7 mouse cellular contexts compared by ENCODE assay signal in genomic region chr8:20121391-20121909, GRCm38 (mm10).
DNase-seq lines count a peak whose midpoint lies in the region; ATAC-seq and TF ChIP-seq lines count a peak whose summit lies in the region.
"Not testable (repeated sequence)": the region's sequence is repeated elsewhere in the genome, so short reads cannot be mapped to it uniquely, and the experiment has no call there.

No protein-coding gene starts in this region.

- peak; percentile 2 for DNase-seq in CD4-positive helper T cell, adult 2 months (ENCODE audit: low read depth, low spot score)
- peak; percentile 4 for DNase-seq in adipocyte (ENCODE audit: low spot score)
- peak; percentile 7 to 10 for DNase-seq in cerebellum, postnatal 25 days
- peak; percentile 90 for DNase-seq in heart, adult 11 months
- DNase-seq in kidney, postnatal 10 days = peak; percentile 7
- DNase-seq in liver, postnatal 0 days = peak; percentile 11
- DNase-seq in right cerebral cortex, postnatal 4 days = peak; percentile 2

- not testable (repeated sequence) for H3K27me3 ChIP-seq in liver, postnatal 0 days (ENCODE audit: insufficient read depth, low read length)

- TF ChIP-seq EP300 in liver, postnatal 0 days (IDR thresholded peaks at IDR 0.05; ENCODE audit: low read depth) = not testable (repeated sequence)

- H3K9ac ChIP-seq in liver, postnatal 0 days (replicated peaks) = not testable (repeated sequence)

- H3K4me2 ChIP-seq in liver, postnatal 0 days (ENCODE audit: low read depth, low read length) = not testable (repeated sequence)

- not testable (repeated sequence) for H3K9me3 ChIP-seq in liver, postnatal 0 days (ENCODE audit: low read length)

- not testable (repeated sequence) for ATAC-seq in liver, postnatal 0 days

- not testable (repeated sequence) for H3K36me3 ChIP-seq in liver, postnatal 0 days (replicated peaks; ENCODE audit: insufficient read depth, low read length)

- TF ChIP-seq CTCF in liver, postnatal 0 days (IDR thresholded peaks at IDR 0.05; ENCODE audit: low read depth) = not testable (repeated sequence)

- H3K4me1 ChIP-seq in liver, postnatal 0 days (ENCODE audit: insufficient read depth) = not testable (repeated sequence)

- 81% methylated on average over 7 of the region's 11 CpGs for WGBS in liver, postnatal 0 days (ENCODE audit: insufficient replicate concordance)

- H3K27ac ChIP-seq in liver, postnatal 0 days (ENCODE audit: low read depth) = not testable (repeated sequence)

- H3K4me3 ChIP-seq in liver, postnatal 0 days (ENCODE audit: low read depth, low read length) = not testable (repeated sequence)

Comparison
In these comparisons a context has a peak if more than half of its experiments do, and no peak if none do; other contexts are left out.
1. DNase-seq: peak in every context shown above with its lines; median percentile 90 in heart, adult 11 months; 11 in liver, postnatal 0 days; 8 in cerebellum, postnatal 25 days; 7 in kidney, postnatal 10 days; 4 in adipocyte; 2 in CD4-positive helper T cell, adult 2 months; 2 in right cerebral cortex, postnatal 4 days.